Mouse (Mus musculus): ENCODE measurements around the gene Serpinb3a. TPM values are rescaled to one million over a fixed set of nuclear protein-coding genes. Genes with fewer than 3 reads are reported as not detected.
"Not testable (repeated sequence)": the region's sequence is repeated elsewhere in the genome, so short reads cannot be mapped to it uniquely, and the experiment has no call there.

The Serpinb3a gene
- total RNA-seq (2021), result not detected

DNA sequence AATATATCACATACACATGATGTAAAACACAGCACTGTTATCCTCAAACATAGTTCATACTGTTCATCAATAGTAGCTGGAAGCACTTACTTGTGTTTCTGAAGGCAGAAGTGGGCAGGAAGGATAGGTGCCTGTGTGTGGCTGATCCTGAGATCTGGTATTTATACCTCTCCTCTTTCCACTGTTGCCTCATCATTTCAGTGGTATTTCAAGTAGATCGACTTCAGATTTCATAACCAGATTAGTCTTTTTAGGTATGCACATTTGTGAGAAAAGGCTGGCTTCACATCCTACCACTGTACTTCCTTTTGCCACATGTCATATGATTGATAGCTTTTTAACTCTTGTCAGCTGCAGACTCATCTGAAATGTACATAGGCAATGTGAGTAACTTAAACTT, at the start of gene Serpinb3a:
TSS of gene Serpinb3a (minus strand) at position 101 of the 400 bp plus-strand sequence.
- intact Hi-C loops (cut with DNase I), result no loop called here
- no peak for DNase-seq (ENCODE audit: low spot score)

GRCm38 (mm10) chr1:107098417-107098816, 46.3 kb upstream of the Serpinb3a start:
- intact Hi-C loops (cut with DNase I), result no loop called here
- DNase-seq (ENCODE audit: low spot score), result no peak

DNA sequence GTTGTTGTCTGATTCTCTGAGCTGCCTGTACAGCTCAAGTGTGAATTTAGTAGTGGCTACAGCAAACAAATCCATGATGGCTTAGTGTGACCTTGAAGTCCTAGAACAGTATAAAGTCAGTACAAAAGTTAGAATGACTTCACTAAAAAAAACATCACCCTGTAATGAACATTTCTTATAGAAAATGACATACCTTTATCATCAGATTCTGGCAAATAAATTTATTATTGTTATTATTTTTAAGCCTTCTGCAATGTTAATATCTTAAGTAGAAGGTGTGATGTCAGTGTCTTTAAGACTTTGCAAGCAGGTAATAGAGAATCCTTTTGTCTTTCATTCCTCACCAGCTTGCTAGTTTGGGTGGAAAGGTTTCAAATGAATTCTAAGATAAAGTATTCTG, 31.3 kb upstream of the Serpinb3a start, which contains the start of gene Serpinb3d:
TSS of gene Serpinb3d (minus strand) at position 101 of the 400 bp plus-strand sequence.
- DNase-seq (ENCODE audit: low spot score), result no peak
- intact Hi-C loops (cut with DNase I), result no loop called here

GRCm38 (mm10) chr1:107034236-107034635, 17.9 kb downstream of the Serpinb3a start:
- intact Hi-C loops (cut with DNase I); DNase-seq (ENCODE audit: low spot score): not testable (repeated sequence)

DNA sequence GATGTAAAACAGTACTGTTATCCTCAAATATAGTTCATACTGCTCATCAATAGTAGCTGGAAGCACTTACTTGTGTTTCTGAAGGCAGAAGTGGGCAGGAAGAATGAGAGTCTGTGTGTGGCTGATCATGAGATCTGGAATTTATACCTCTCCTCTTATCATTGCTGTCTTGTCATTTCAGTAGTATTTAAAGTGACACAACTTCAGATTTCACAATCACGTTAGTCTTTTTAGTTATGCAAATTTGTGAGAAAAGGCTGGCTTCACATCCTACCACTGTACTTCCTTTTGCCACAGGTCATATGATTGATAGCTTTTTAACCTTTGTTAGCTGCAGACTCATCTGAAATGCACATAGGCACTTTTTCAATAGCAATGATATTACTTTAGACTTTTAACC, 26.2 kb downstream of the Serpinb3a start:
- no peak for DNase-seq (ENCODE audit: low spot score)
- intact Hi-C loops (cut with DNase I), result no loop called here

- no peak for DNase-seq (ENCODE audit: low spot score)
- intact Hi-C loops (cut with DNase I), result no loop called here
Observed at GRCm38 (mm10) chr1:107015210-107015609, 36.9 kb downstream of the Serpinb3a start.

DNA sequence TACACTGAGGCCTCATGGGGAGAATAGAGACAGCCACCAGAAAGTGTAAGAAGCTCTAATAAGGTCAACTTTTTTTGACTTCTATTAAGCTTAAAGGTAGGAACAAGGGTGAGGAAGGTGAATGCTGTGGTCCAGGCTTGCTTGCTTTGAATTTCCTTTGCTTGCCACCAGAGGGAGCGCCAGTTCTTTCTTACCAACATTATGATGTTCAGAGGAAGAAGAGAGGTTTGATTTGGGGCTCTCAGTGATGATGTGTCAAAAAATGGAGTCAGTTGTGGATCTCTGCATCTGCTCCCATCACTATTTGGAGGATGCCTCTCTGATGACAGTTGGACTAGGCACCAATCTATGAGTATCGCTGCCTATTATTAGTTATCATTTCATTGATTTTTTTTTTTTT, 37.6 kb downstream of the Serpinb3a start:
- intact Hi-C loops (cut with DNase I), result no loop called here
- no peak for DNase-seq (ENCODE audit: low spot score)

- no peak for DNase-seq (ENCODE audit: low spot score)
- intact Hi-C loops (cut with DNase I), result no loop called here
Observed at GRCm38 (mm10) chr1:107006316-107006715, 45.8 kb downstream of the Serpinb3a start.

- intact Hi-C loops (cut with DNase I), result no loop called here
Observed at GRCm38 (mm10) chr1:107001754-107002153, 50.3 kb downstream of the Serpinb3a start.

DNA sequence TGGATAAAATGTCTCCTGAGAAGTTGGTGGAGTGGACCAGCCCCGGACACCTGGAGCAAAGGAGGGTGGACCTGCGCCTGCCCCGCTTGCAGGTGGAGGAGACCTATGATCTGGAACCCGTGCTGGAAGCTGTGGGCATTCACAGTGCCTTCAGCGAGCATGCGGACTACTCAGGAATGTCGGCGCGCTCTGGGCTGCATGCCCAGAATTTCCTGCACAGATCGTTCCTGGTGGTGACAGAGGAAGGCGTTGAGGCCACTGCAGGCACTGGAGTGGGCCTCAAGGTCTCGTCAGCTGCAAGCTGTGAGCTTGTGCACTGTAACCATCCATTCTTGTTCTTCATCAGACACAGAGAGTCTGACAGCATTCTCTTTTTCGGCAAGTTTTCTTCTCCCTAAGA, 51.7 kb downstream of the Serpinb3a start:
- intact Hi-C loops (cut with DNase I), result no loop called here
- no peak for DNase-seq (ENCODE audit: low spot score)

More at GRCm38 (mm10) chr1:107001754-107002153, 50.3 kb downstream of the Serpinb3a start:
- DNase-seq (ENCODE audit: low spot score), result no peak

Other genes with a start within 250 kb of the Serpinb3a start
- gene Serpinb5, start 191.1 kb downstream of the Serpinb3a start, total RNA-seq (2021), result not detected
- not detected for gene Serpinb12, start 117.9 kb downstream of the Serpinb3a start, total RNA-seq (2021)
- not detected for gene Serpinb13, start 71.3 kb downstream of the Serpinb3a start, total RNA-seq (2021)
- gene Serpinb3d, start 31.2 kb upstream of the Serpinb3a start, total RNA-seq (2021), result not detected
- gene Serpinb3b, start 226.1 kb upstream of the Serpinb3a start, total RNA-seq (2021), result not detected
- gene Serpinb3c, start 226.1 kb upstream of the Serpinb3a start, total RNA-seq (2021), result not detected